Mouse (Mus musculus): ENCODE data around the gene Myo1g.

Myo1g gene

DNA sequence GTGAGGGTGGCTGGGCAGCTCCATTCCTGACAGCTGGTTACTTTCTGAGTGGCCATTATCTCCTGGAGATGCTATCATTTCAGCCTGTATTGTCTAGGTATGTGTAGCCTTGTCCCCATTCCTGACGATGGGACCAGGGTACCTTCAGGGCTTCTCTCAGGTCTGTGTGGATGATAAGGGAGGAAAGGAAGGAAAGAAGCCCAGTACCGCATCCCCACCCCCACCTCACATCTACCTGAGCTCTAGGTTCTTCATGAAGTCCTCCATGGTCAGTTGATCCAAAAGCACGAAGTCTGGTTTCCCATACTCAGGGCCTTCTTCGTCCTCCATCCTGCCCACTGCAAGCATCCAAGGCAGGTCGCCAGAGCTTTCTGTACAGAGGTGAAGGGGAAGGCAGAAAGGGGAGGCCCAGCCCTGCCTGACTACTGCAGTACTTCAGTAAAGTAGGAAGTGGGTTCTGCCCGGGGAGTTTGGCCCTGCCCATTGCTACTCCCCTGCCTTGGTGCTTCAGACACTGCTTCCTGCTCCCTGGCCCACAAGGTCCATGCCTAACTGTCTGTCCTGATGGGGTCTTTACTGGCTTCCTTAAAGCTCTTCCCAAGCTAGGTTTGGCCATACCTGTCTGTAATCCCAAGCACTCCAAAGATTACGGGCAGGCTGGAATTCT, at the start of gene Myo1g:
Myo1g (minus strand) TSS at position 459 of the 667 bp plus-strand sequence.
- DNase-seq (ENCODE audit: low read depth, low spot score) = no peak

DNA sequence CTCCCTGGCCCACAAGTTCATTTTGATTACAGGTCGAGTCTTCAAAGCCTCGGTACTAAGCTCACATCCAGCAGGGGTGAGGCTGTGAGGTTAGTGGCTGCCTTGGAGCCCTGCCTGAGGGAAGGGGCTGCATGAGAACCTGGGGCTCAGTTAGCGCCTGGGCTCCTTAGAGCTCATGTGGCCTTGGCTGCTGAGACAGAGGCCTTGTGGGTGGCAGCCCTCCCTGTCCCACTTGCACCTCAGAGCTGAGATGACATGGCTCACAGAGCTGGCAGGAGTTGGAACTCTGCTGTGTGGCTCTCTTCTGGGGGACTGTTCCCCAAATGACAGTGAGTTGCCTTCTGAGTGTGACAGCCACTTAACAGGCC, 48.6 kb upstream of the Myo1g start:
- no peak for DNase-seq (ENCODE audit: low read depth, low spot score)

- no peak for DNase-seq (ENCODE audit: low read depth, low spot score)
These were observed 48.0 kb upstream of the Myo1g start for GRCm38 (mm10) chr11:6568584-6569409.

- DNase-seq (ENCODE audit: low read depth, low spot score) = no peak
These were observed 47.2 kb upstream of the Myo1g start for GRCm38 (mm10) chr11:6567951-6568350.

DNA sequence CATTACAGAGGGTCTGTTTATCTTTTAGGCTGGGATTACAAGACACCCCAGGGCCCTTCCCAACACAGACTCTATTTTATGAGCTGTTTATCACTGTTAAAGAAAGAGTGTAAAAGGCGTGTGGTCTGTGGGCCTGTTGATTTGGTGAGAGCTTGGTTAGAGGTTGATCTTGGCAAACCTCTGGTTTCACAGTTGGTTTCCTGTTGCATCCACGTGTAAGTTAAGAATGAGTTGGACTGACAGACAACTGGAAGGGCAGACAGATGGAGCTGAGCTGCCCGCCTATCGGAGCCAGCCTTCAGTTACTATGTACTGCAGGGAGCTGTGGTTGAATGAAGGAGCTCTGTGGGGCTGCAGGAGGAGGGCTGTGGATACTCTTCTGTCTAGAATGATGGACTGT, 45.7 kb upstream of the Myo1g start:
- DNase-seq (ENCODE audit: low read depth, low spot score) = no peak

DNA sequence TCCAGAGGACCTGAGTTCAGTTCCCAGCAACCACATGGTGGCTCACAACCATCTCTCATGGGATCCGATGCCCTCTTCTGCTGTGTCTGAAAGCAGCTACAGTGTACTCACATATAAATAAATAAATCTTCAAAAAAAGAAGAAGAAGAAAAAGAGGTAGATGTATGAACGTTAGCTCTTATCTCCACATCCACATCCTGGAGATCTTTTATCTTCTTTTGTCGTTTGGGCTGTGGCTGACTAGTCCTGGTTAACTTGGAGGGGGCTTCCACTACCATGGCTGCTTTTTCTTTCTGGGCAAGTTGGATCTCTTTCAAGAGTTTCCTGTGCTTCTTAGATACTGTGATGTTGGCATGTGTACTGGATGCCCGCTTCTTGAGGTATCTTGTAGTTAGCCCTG, 42.4 kb upstream of the Myo1g start:
- no peak for DNase-seq (ENCODE audit: low read depth, low spot score)

GRCm38 (mm10) chr11:6562359-6562758, 41.6 kb upstream of the Myo1g start:
- no peak for DNase-seq (ENCODE audit: low read depth, low spot score)

DNA sequence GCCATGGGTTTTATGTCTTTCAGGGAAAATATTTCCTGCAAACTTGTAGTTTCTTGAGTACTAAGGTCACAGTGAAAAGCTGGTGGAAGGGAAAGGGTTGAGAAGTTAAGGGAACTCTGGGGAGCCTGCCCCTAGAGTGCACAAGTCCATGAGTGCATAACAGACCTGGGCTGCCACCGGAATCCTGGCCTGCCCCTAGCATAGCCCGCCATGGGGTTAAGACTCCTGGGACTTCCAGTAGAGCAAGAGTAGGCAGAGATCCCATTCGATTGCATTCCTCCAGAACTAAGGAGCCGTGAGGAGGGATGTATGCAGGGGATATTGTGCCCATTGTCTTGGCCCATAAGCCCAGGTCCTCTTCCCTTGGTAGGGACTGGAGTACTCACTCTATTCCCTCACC, 40.7 kb upstream of the Myo1g start:
- no peak for DNase-seq (ENCODE audit: low read depth, low spot score)

DNA sequence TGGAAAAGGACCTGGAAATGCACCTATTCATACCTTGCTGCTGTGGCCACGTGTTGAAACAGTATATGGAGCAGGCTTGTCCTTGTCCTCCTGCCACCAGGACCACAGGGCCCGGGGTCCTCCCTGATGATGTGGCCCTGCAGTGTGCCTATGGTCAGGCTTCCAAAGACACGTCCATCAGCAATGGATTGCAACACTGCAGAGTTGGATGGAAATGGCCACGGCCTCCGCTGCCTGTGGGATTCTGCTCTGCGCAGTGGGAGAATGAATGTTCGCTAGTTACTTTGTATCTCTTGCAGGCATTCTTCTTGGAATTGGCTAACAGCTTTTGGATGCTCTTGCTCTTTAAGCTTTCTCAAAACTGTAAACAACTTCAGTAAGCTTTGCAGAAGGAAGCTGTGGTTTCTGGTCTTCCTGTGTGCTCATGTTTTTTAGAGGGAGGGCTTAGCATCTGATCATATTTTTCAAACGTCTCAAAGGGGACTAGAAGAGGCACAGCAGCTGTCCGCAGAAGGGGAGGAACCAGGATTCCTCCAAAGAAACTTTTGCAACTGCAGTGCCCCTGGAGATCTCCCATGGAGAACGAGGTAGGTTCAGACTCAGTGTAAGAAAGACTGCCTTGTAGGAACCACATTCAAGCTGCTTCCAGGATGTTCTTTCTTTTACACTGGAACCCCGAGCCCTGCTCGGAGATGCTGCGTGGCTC, 40.0 kb upstream of the Myo1g start:
- no peak for DNase-seq (ENCODE audit: low read depth, low spot score)

- DNase-seq (ENCODE audit: low read depth, low spot score) = no peak
These were observed 39.2 kb upstream of the Myo1g start for GRCm38 (mm10) chr11:6559996-6560395.

DNA sequence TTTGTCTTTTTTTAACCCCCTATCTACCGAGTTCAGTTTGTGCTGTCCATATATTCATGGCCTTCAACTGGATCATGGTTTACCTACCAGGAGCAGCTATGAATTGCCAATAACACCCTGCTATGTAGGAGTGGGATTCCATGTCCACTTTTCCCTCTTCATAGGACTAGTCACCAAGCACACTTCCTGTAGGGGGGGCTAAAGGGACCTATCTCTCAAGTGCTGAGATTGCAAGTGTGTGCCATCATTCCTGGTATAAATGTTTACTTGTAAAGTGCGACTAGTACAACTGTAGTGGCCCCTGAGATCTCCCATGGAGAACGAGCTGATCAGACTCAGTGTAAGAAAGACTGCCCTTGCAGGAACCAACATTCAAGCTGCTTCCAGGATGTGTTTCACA, 37.5 kb upstream of the Myo1g start:
- peak; percentile 67 for DNase-seq (ENCODE audit: low read depth, low spot score)

- DNase-seq (ENCODE audit: low read depth, low spot score) = no peak
These were observed 29.4 kb upstream of the Myo1g start for GRCm38 (mm10) chr11:6550201-6550600.

- DNase-seq (ENCODE audit: low read depth, low spot score) = no peak
These were observed 29.0 kb upstream of the Myo1g start for GRCm38 (mm10) chr11:6549770-6550169.

- no peak for DNase-seq (ENCODE audit: low read depth, low spot score)
These were observed 27.0 kb upstream of the Myo1g start for GRCm38 (mm10) chr11:6547696-6548325.

GRCm38 (mm10) chr11:6547037-6547680, 26.4 kb upstream of the Myo1g start:
- DNase-seq (ENCODE audit: low read depth, low spot score) = peak; percentile 39

DNA sequence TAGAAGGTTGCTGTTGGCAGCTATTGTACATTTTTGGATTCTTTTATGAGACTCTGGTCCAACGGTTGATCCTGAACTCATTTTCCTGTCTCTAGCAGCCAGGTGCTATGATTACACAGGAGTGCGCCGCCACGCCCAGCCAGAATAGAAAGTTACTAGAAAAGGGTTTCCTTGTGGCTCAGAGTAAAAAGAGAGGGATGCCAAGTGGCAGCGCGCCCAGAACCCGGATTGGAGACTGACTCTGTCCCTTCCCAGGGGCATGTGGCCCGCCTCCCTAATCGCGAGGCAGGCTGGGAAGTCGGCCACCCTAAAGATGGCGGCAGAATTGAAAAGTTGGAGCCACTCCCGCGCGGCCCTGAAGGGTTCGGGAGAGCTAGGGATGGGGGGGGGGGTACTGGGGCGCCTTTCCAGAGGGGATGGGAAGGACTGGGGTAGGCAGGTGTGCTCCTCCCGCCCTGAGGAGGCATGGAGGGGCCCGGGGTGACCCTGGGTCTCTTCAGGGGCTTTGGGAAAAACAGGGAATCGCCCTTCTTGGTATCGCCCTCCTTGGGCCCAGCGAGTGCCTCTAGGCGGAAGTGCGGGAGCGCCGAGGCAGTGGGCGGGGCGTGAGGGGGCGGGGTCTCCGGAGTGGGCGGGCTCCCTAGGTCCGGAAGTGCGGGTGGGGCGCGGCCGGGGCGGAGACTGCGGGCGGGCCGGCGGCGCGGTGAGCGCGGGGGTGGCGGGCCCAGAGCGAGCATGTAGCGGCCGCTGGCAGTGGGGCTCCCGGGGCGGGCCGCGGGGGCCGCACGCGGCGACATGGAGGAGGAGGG, 25.6 kb upstream of the Myo1g start, which contains the start of gene Ccm2:
Ccm2 (plus strand) TSS at position 683 of the 809 bp plus-strand sequence.
- DNase-seq (ENCODE audit: low read depth, low spot score) = peak; percentile 96

DNA sequence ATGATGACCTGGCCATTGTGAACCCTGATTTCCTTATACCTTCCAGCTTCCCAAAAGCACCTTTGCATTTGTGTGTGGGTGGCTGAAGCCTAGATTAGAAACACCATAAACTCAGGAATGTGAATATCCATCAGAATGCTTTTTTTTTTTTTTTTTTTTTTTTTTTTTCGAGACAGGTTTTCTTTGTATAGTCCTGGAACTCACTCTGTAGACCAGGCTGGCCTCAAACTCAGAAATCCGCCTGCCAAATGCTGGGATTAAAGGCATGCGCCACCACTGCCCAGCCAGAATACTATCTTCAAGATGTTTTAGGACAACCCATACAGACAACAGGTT, 25.1 kb upstream of the Myo1g start:
- no peak for DNase-seq (ENCODE audit: low read depth, low spot score)

DNA sequence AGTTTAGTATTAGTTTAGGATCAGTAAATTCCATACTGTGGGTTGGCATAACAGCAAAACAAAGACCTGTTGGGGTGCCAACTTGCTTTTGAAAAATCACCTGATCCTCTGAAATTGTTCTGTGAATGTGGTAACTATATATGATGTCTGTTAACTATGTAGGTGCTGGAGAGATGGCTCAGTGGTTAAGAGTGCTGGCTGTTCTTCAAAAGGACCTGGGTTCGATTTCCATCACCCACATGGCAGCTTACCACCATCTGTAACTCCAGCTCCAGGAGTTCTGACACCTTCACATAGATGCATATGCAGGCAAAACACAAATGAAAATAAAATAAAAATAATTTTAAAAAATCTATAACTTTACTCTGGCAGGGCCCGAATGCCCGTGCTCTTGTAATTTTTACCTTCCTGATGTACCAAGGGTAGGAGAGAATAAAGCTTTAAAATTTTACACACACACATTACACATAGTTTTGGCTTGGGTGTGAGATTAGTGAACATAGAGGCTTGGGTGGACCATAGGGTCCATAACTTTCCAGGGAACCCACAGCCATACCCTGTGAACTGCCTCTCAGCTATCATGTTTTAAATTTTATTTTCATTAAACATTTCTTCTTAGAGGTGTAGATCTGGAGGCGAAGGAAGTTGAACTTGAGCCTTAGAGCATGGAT, 24.6 kb upstream of the Myo1g start:
- DNase-seq (ENCODE audit: low read depth, low spot score) = no peak

DNA sequence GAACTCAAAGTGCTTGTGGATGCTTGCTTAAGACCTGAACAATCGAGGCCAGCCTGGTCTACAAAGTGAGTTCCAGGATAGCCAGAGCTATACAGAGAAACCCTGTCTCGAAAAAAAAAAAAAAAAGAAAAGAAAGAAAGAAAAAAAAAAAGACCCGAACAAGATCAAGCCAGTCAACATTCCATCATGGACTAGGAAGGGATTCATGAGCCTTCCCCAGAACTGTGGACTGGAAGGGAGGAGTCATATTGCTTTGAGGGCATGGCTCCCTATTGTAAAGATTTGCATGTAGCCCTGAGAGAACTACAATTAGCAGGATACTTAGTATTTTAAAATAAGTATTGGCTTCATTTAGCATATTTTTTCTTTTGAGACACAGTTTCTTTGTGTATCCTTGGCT, 23.9 kb upstream of the Myo1g start:
- peak; percentile 43 for DNase-seq (ENCODE audit: low read depth, low spot score)

GRCm38 (mm10) chr11:6530746-6531145, 10.0 kb upstream of the Myo1g start:
- peak; percentile 68 for DNase-seq (ENCODE audit: low read depth, low spot score)
